Mouse (Mus musculus) ES-Bruce4 (cell line): ENCODE measurements around the gene Ccdc105. TPM values are rescaled to one million over a fixed set of nuclear protein-coding genes. Genes with fewer than 3 reads are reported as not detected.

Experiments
- H3K27ac ChIP-seq: 2 replicates; pipeline ENCODE4 v1.5.1; 2012; ENCODE audit warnings: low read length, inconsistent platforms; ENCODE audit not compliant: insufficient read depth
- H3K27me3 ChIP-seq: 2 replicates; pipeline ENCODE4 v1.6.1; 2012; ENCODE audit warnings: mild to moderate bottlenecking, low read length, inconsistent platforms; ENCODE audit not compliant: control insufficient read depth, poor library complexity, insufficient read depth, severe bottlenecking
- H3K36me3 ChIP-seq: 2 replicates; pipeline ENCODE4 v1.6.1; 2012; ENCODE audit warnings: inconsistent platforms, mild to moderate bottlenecking, low read length, moderate library complexity; ENCODE audit not compliant: control insufficient read depth, poor library complexity, insufficient read depth, severe bottlenecking
- H3K4me1 ChIP-seq: one replicate; pipeline ENCODE4 v1.8.1; 2011; ENCODE audit warnings: low read length; ENCODE audit not compliant: control insufficient read depth, insufficient read depth
- H3K4me3 ChIP-seq: 2 replicates; pipeline ENCODE4 v1.5.1; 2011; ENCODE audit warnings: low read depth, mild to moderate bottlenecking, low read length
- H3K9ac ChIP-seq: 2 replicates; pipeline ENCODE4 v1.6.1; 2012; ENCODE audit warnings: low read depth, mild to moderate bottlenecking, inconsistent platforms; ENCODE audit not compliant: poor library complexity, severe bottlenecking
- H3K9me3 ChIP-seq: replicated peaks from 2 replicates; pipeline ENCODE4 v1.6.1; 2012; ENCODE audit warnings: mild to moderate bottlenecking, low read length, inconsistent platforms; ENCODE audit not compliant: control insufficient read depth, poor library complexity, insufficient read depth, severe bottlenecking
- CTCF ChIP-seq: IDR thresholded peaks from one replicate; pipeline ENCODE4 v1.8.1; 2011; ENCODE audit warnings: low read depth, low read length
- EP300 ChIP-seq: IDR thresholded peaks from 2 replicates; pipeline ENCODE4 v1.6.1; 2011; ENCODE audit warnings: low read depth, low read length; ENCODE audit not compliant: insufficient read depth
- POLR2A ChIP-seq: IDR thresholded peaks from one replicate; pipeline ENCODE4 v1.8.1; 2011; ENCODE audit warnings: low read length; ENCODE audit not compliant: insufficient read depth
- polyA plus RNA-seq: library from polyadenylated mRNA; stranded (reverse); fragments of >200 nt; gene quantifications from 2 replicates; pipeline ENCODE4 v1.2.4, GENCODE M21; 2011; ENCODE audit warnings: low read depth; ENCODE audit not compliant: missing spikeins, insufficient read depth, insufficient read length

The Ccdc105 gene
- polyA plus RNA-seq, 1 experiment, result not detected

GRCm38 (mm10) chr10:78775830-78776229, 23.0 kb upstream of the Ccdc105 start:
- Histone ChIP-seq H3K36me3 (no peaks in the 10 kb centered on the region), H3K27me3 (peaks cover 8% of the 10 kb centered on the region), H3K27ac (no peak overlapping the region), H3K4me1 (no peaks in the 10 kb centered on the region), H3K9me3 (no peaks in the 10 kb centered on the region), H3K4me3 (no peak overlapping the region), H3K9ac (no peak overlapping the region)
- TF ChIP-seq CTCF (no peak), POLR2A (no peak), EP300 (no peak)

DNA sequence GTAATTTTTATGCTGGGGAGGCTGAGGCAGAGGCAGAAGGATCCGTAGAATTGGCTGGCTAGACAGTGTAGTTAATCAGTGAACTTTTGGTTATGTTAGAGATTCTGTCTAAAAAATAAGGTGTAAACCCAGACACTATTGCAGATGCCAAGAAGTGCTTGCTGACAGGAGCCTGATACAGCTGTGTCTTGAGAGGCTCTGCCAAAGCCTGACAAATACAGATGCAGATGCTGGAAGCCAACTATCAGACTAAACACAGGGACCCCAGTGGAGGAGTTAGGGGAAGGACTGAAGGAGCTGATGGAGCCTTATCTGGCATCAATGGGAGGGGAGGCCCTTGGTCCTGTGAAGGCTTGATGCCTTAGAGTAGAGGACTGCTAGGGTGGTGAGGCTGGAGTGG, 12.7 kb upstream of the Ccdc105 start:
- Histone ChIP-seq H3K9me3 (no peaks in the 10 kb centered on the region), H3K27me3 (no peaks in the 10 kb centered on the region), H3K9ac (no peak overlapping the region), H3K27ac (no peak overlapping the region), H3K4me3 (no peak overlapping the region), H3K4me1 (no peaks in the 10 kb centered on the region), H3K36me3 (no peaks in the 10 kb centered on the region)
- TF ChIP-seq EP300, result no peak
- no peak for TF ChIP-seq CTCF

DNA sequence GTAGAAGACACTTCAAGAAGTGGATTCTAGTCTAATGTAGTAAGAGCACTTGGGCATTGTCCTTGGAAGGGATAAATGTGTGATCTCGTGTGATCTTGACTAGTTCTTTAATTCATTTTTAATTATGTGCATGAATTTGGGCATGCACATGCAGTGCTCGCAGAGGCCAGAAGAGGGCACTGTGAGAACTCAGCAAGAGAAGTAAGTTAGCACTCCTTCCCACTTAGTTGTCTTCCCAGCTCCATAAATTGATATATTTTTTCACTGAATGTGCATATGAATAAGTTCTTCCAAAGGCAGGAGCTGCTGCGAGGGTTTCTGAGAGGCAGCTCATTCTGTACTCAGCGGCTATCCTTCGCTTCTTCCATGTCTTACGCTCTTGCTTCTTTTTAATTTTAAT, 3.2 kb upstream of the Ccdc105 start:
- Histone ChIP-seq H3K9me3 (no peaks in the 10 kb centered on the region), H3K4me1 (no peaks in the 10 kb centered on the region), H3K36me3 (no peaks in the 10 kb centered on the region), H3K27ac (no peak overlapping the region), H3K27me3 (no peaks in the 10 kb centered on the region; the same call in 1 of the 2 replicates), H3K9ac (no peak overlapping the region), H3K4me3 (no peak overlapping the region)
- TF ChIP-seq CTCF (peak; percentile 77), POLR2A (no peak)

DNA sequence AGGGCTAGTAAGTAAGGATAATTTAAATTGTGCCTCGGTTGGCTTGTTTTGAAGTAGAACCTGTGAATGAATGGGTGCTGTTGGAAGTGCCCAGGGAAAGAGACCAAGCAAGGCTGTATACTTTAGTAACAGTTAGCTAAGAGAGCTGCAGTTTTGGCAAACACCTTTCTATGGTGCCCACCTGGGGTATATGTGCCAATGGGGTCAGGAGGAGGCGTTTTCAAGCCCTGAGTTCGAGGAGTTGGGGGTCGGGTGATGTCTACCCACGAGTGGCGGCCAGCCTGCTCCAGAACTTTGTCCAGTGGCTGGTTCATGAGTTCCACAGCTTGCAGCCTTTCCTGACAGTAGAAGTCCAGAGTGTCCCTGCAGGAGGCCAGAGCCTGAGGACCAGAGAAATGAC, 3.9 kb downstream of the Ccdc105 start:
- TF ChIP-seq POLR2A (no peak), CTCF (no peak), EP300 (no peak)
- Histone ChIP-seq H3K4me3 (no peak overlapping the region), H3K27me3 (no peaks in the 10 kb centered on the region; the same call in 1 of the 2 replicates), H3K9ac (no peak overlapping the region), H3K36me3 (no peaks in the 10 kb centered on the region), H3K9me3 (no peaks in the 10 kb centered on the region), H3K27ac (no peak overlapping the region), H3K4me1 (peaks cover 3% of the 10 kb centered on the region)

GRCm38 (mm10) chr10:78748161-78748560, 4.7 kb downstream of the Ccdc105 start:
- Histone ChIP-seq H3K4me1 (peaks cover 3% of the 10 kb centered on the region), H3K9me3 (no peaks in the 10 kb centered on the region), H3K27ac (no peak overlapping the region), H3K4me3 (peak overlapping the region; percentile 14; the same call in 1 of the 2 replicates), H3K27me3 (no peaks in the 10 kb centered on the region), H3K36me3 (no peaks in the 10 kb centered on the region), H3K9ac (peak overlapping the region; percentile 24; the same call in 1 of the 2 replicates)
- TF ChIP-seq POLR2A (no peak), CTCF (no peak), EP300 (no peak)

- Histone ChIP-seq H3K27me3 (no peaks in the 10 kb centered on the region), H3K36me3 (no peaks in the 10 kb centered on the region), H3K9me3 (no peaks in the 10 kb centered on the region), H3K9ac (peak overlapping the region; percentile 24; the same call in 1 of the 2 replicates), H3K27ac (no peak overlapping the region), H3K4me1 (peaks cover 3% of the 10 kb centered on the region), H3K4me3 (peak overlapping the region; percentile 42)
- TF ChIP-seq POLR2A (no peak), CTCF (peak; percentile 21)
Observed at GRCm38 (mm10) chr10:78747035-78747721, 5.7 kb downstream of the Ccdc105 start.
